Mouse (Mus musculus): Measurements from ENCODE around the gene Zbtb5.
"Not testable (repeated sequence)": the region's sequence is repeated elsewhere in the genome, so short reads cannot be mapped to it uniquely, and the experiment has no call there.

Zbtb5 gene

DNA sequence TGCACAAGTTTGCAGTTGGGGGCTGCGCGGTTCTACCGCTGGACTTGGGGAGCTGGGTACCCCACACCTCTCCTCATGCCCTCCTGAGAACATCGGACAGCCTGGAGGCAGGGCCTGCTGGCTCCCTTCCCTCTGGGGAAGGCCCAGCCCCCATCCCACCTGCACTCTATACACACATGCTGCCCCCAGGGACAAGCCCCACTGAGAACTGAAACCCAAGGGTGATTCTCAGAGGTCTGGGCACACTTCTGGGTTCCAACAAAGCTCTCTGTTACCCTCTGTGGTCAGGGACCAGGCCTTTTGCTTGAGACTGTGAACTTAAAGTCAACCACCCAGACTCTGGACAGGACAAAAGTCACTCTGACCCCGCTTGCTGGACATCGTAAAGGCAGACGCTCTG, 42.2 kb downstream of the Zbtb5 start:
- no peak for DNase-seq (ENCODE audit: low spot score)

DNA sequence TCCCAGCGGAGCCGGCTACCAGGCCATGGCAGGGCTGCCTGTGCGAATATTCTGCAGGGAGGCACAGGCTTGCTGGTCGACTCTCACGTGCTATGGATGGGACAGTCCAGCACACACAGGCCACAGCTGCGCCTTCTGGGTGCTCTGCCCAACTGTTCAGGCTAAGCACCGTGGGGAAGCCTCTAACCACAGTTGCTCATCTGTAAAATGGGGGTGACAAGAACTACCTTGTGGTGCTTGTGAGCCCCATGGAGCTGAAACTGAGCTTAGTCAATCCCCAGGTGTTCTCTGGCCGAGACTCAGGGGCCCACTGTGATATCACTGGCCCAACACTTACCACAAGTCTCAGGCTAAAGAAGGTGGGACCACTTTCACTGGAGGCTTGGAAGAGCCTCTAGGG, 44.8 kb downstream of the Zbtb5 start:
- DNase-seq (ENCODE audit: low spot score): no peak

DNA sequence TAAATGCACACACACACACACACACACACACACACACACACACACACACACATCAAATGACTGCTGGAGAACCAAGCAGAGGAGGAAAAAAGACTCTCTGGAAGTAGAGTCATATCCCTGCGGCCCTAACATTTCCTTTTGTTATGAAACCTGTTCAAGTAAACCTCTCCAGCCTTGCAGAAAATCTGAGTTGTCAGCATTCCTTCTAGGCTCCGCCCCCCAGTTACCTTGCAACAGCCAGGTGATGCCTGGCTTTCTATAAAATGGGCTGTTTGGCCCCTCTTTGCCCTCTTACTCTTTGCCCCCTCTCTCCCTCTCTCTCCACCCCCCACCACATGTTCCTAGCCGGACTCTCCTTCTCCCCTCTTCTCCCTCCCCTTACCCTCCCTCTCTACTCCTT, 46.5 kb downstream of the Zbtb5 start:
- no peak for DNase-seq (ENCODE audit: low spot score)

DNA sequence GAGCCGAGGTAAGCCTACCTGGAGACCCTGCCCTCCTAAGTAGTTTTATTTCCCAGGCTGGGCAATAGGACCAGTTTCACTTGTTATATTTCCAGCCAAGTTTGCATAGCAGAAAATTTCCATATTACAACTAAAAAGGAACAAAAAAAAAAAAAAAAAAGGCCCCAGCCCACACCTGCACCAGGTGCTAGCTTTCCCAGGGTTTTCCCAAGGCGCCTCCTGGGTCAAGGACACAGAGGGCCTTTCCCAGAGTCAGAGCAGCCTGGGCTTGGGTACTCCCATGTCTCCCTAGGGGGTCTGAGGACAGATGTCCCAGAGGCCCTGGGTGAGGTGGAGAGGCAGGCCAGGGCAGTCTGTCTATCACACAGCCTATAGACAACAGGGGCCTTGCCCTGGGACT, 47.0 kb downstream of the Zbtb5 start:
- DNase-seq (ENCODE audit: low spot score): no peak

DNA sequence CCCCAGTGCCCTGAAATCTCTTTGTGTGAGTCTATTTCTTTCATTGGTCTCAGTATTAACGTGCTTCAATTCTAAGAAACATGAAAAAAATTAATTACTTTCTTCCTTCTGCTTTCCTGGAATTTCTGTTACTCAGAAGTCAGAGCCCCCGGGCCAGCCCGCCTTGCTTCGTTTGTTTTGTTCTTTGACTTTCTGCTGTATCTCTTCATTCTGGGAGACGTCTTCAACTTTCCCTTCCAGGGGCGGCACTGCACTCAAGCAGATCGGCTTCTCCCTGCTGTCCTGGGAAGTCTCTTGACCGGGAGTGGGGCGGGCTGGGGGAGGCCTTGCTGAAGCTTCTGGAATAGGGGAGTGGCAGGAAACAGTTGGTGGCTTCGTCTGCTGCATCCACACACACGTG, 49.1 kb downstream of the Zbtb5 start:
- DNase-seq (ENCODE audit: low spot score): peak; percentile 38

DNA sequence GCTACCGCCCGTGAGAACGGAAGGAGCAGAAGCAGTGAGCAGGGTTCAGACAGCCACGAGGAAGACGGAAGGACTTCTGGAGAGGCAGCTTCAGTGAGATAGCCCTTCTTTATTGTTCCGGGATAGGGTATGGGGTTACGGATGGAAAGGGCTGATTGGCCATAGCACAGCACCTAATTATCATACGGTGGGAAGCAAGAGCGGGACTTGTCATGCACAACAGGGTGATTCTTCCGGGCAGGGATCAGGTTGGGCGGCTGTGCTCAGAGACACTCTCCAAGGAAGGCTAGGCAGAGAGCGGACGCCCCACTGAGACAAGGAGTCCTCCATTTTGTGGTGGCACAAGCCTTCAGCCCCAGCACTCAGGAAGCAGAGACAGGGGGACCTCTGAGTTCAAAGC, 53.0 kb downstream of the Zbtb5 start:
- no peak for DNase-seq (ENCODE audit: low spot score)

DNA sequence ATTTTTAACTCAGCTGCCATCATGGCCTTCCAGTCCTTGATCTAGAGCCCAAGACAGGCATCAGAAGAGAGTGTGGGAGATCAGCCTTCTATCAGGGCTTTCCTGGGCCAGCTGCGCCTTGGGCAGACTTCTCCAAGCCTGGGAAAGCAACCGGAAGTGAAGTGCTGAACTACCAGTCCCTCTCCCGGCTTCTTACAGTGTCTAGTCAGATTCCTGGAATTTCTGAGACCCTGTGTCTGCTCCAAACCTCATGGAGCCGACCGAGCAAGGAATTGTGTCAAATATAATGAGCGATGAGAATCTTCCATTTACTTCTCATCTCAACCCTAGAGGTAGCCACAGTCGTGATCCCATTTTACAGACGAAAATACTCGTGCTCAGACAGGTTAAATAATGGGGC, 53.4 kb downstream of the Zbtb5 start:
- no peak for DNase-seq (ENCODE audit: low spot score)

DNA sequence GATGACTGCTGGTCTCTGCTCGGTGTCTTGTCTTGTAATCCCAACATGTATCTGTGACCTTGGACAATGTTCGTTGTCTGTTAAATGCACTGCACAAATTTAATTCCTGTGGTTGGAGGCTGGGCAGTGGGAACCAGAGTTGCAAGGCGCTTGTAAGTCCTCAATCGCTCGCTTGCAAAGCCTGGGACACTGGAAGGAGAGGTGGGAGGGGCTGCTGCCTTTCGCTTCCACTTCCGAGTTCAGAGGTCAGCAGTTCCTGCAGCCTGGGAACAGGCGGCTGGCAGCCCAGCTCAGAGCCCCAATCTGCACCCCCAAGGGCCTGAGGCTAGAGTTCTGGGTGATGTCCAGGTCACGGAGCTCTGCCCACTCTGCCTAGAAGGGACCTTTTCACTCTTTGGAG, 59.2 kb downstream of the Zbtb5 start:
- DNase-seq (ENCODE audit: low spot score): no peak

DNA sequence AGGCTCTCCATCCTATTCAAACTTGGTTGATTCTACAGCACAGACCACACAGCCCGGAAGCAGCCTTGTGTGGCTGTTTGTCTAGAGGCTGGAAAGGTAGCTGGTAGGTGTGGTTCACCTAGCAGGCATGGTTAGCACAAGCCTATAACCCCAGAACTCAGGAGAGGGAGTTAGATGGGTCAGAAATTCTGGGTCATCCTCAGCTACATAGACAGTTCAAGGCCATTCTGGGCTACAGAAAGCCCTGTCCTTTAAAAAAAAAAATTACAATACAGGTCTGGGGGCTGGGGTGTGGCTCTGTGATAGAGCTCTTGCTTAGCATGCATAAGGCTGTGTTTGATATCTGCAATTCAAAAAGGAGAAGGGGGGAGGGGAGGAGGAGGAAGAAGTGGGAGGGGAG, 63.9 kb downstream of the Zbtb5 start:
- DNase-seq (ENCODE audit: low spot score): no peak

DNA sequence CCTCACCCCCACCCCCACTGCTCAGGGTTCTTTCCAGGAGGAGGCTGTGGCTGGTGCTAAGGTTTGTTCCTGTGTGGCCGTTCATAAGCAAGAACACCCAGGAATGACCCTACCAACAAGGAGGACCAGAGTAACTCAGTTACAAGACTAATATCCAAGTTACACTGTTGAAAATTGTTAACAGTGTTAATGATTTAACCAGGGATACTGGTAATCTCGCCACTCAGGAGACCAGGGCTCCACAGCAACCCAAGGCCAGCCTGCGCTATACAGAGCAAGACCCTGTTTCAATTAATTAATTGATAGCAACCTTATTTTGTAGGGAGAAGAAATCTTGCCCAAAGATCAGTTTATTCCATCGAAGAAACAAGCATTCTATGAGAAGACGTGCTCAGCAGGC, 64.7 kb downstream of the Zbtb5 start:
- DNase-seq (ENCODE audit: low spot score): no peak

DNA sequence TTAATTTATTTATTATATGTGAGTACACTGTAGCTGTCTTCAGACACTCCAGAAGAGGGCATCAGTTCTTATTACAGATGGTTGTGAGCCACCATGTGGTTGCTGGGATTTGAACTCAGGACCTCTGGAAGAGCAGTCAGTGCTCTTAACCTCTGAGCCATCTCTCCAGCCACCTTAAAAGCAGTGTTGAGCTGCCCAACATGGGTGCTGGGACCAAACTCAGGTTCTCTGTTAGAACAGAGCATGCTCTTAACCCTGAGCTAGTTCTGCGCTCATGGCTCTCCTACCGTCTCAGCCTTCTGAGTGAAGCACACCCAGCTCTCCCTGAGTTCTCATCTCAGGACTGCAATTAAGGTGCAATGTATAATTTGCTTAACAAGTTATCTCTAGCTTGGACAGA, 66.1 kb downstream of the Zbtb5 start:
- not testable (repeated sequence) for DNase-seq (ENCODE audit: low spot score)

DNA sequence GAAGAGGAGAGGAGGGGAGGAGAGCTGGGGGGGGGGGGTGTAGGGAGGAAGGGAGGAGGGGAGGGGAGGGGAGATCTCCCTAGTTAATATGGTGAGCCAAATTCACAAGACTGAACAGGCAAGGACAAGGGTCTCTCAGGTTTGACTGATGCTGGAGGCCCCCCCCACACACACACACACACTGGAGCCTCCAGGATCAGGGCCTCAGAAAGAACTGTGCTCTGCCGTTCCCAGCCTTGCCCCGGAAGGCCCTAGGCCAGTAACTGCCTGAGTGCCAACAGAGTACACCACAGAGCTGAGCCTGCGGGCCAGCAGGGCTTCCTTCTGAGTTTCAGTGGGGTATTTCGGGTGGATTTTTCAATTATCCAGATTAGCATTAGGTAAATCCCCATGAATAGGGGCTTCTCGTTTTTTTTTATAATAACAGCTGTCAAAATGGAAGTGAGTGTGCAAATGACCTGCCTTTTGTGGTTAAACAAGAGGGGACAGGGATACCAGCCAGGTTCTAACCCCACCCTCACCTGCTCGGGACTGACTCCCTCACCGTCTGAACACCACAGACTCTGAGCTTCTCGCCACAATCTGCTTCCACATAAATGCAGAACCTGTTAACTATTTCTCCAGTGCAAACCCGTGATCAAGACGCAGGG, 67.7 kb downstream of the Zbtb5 start:
- DNase-seq (ENCODE audit: low spot score): no peak

DNA sequence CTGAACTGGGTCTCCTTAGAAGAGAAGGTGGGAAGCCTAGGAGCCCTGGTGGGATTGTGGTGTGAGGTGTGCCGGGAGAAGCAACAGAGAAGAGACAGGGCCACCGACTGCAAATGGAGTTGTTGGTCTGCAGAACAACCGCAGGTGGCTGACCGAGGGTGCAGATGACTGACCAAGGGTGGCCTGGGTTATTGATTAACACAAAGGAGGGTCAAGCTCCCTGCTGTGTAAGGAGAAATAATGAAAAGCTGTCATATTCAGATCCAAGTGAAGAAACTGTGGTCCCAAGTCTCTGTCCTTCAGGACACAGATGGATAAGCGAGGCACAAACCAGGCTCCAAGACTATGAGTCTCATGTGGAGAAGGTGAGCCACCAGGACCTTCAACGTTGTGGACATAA, 68.7 kb downstream of the Zbtb5 start:
- DNase-seq (ENCODE audit: low spot score): no peak

DNA sequence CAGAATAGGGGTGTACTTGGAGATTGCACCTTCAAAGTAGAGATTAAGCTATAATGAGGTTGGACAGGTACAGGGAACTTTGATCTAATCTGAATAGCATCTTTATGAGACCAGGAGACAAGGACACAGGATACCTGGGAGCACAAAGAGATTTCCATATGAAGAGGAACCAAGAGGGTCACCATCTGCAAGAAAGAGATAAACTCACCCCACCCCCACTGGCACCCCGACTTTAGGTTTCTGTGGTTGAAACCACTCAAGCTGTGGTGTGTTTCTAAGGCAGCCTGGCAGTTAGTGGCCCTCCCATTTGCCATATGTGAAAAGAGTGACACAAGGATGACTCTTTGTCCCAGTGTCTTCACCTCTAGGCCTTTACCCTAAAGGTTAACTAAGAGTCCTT, 70.0 kb downstream of the Zbtb5 start:
- no peak for DNase-seq (ENCODE audit: low spot score)
